Mouse (Mus musculus): ENCODE results near the gene Dhcr24.

GRCm38 (mm10) chr4:106632313-106632712 is 71.5 kb downstream of the Dhcr24 start:
- no peak for TF ChIP-seq CTCF (IDR thresholded peaks at IDR 0.05; ENCODE audit: control insufficient read depth, insufficient read depth, insufficient replicate concordance, low read depth, low read length)
- no peak for TF ChIP-seq POLR2A (IDR thresholded peaks at IDR 0.05; ENCODE audit: control insufficient read depth, low read depth, low read length)

Measured in testis, adult 2 months (tissue).